Mouse (Mus musculus): Measurements from ENCODE around the gene Prx.

Gene Prx

DNA sequence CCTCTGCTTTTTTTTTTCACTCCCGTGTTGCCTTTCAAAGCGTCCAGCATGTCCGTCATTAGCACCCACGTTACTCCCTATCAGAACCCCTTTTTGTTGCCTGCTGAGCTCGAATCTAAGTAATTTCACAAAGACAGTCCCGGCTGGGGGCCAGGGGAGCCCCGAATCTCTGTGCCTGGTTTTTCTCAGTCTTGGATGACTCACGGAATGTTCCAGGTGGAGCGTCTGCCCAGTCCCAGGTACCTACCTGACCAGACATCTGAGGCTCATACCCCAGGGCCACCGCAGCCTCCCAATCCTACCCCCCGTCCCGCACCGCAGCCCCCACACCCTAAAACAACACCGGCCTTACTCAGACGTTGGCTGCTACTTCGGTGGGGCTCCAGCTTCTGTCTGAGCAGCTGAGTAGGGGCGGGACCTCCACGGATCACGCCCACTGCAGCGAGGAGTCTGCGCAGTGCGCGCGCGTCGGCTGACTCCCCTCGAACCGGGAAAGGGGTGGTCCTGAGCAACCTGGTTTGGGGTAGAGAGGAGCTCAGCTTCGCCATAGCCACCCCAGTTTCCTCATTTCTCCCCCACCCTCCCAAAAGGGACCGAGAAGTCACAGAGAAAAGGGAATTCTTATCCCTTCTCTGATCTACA lies 43.4 kb downstream of the Prx start:
- DNase-seq (ENCODE audit: low read depth, low spot score): peak; percentile 90
- H3K27me3 ChIP-seq (ENCODE audit: control insufficient read depth, insufficient read depth, low read length, poor library complexity, severe bottlenecking): no peaks in the 10 kb centered on the region
- H3K36me3 ChIP-seq (ENCODE audit: control insufficient read depth, insufficient read depth, low read length, poor library complexity, severe bottlenecking): no peaks in the 10 kb centered on the region

DNA sequence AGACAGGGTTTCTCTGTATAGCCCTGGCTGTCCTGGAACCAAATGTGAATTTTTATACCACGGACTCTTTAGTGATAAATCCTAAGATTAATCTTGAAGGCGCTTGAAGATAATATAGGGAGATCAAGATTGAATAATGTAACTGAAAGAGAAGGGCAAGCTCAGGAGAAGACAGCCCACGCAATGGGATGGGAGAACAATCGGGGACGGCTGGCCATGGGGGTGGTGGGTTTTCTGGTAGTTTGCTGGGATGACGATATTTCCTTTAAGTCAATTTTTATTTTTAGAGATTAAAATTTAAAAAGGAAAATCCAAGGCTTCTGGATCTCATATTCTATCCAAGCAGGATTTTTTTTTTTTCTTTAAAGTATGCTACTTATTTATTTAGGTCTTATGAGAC lies 43.9 kb downstream of the Prx start:
- no peak for DNase-seq (ENCODE audit: low read depth, low spot score)
- Histone ChIP-seq H3K36me3 (ENCODE audit: control insufficient read depth, insufficient read depth, low read length, poor library complexity, severe bottlenecking) (no peaks in the 10 kb centered on the region), H3K27me3 (ENCODE audit: control insufficient read depth, insufficient read depth, low read length, poor library complexity, severe bottlenecking) (no peaks in the 10 kb centered on the region)

DNA sequence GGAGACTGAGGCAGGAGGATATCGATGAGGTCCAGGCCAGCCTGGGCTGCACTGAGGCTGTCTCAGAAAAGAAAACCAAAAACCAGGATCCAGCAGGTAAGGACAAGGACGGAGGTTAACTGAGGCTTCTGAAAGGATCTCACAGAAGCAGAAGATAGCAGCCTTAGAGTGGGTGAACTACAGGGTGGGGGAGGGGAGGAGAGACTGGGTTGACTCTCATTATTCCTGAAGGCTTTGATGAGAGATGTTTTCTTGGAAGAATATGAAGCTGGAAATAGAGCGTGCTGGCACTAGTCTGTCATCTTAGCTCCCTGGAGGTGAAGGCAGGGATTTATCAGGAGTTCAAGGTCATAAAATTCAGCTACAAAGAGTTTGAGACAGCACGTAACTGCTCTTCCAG lies 44.7 kb downstream of the Prx start:
- DNase-seq (ENCODE audit: low read depth, low spot score): no peak
- Histone ChIP-seq H3K27me3 (ENCODE audit: control insufficient read depth, insufficient read depth, low read length, poor library complexity, severe bottlenecking) (no peaks in the 10 kb centered on the region), H3K36me3 (ENCODE audit: control insufficient read depth, insufficient read depth, low read length, poor library complexity, severe bottlenecking) (no peaks in the 10 kb centered on the region)

DNA sequence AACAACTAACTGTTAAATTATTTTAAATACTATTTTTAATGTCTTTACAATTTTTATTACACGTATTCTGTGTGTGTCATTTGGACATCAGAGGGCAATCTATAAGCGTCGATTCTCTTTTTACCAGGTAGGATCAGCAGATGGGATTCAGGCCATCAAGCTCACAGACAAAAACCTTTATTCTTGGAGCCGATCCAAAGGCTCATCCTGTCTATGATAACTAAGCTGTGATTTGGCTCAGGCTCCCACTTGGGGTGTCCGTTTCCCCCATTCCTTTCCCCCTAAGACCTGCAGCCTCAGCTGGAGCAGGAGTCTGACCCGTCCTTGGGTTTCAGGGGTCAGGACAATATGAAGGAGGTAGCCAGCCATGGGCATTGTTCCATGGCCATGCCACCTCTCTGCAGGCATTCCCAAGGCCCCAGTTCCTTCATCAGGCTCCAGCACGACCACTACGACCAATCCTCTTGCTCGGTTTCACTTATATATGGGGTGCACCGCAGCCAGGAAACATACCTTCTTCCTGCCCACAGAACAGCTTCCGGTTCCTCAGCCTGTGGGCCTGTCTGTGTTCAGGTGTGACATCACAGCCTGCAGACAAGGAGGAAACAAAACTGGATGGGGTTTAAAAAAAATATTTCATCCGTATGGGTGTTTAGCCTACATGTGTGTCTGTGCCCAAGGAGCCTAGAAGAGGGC lies 45.7 kb downstream of the Prx start:
- no peaks in the 10 kb centered on the region for H3K27me3 ChIP-seq (ENCODE audit: control insufficient read depth, insufficient read depth, low read length, poor library complexity, severe bottlenecking)
- no peaks in the 10 kb centered on the region for H3K36me3 ChIP-seq (ENCODE audit: control insufficient read depth, insufficient read depth, low read length, poor library complexity, severe bottlenecking)
- DNase-seq (ENCODE audit: low read depth, low spot score): peak; percentile 92

DNA sequence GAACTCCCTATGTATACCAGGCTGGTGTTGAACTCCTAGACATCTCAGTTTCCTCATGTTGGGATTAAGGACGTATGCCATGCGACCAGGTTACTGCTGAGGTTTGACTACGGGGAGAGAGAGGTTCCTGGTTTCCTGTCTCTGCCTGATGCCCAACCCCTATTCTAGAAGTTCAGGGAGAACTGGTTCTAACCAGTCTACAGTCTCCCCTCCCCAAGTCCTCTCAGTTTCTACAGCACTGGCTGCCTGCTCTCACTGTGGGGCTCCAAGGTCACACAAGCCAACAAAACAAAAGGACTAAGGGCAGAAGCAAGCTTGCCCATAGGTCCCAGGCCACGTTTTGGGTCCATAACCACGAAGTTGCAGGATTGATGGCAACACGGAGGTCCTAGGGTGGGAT lies 50.5 kb downstream of the Prx start:
- no peaks in the 10 kb centered on the region for H3K36me3 ChIP-seq (ENCODE audit: control insufficient read depth, insufficient read depth, low read length, poor library complexity, severe bottlenecking)
- DNase-seq (ENCODE audit: low read depth, low spot score): no peak

DNA sequence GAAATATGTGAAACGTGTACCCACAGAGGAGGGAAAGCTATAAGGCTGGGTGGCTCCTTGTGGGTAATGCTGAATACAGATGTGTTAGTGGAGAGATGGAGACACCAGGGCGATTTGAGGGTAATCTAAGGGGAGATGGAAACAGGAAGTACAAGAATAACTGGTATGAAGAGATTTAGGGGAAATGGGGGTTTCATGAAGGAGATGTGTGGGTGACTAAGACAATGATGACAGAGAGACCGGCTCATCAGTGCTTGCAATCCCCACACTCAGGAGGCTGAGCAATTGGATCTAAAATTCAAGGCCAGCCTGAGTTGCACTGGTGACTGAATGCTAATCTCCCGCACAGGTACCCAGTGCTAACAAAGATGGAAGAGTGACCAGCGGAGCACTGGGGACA lies 52.9 kb downstream of the Prx start:
- peak; percentile 52 for DNase-seq (ENCODE audit: low read depth, low spot score)
- H3K36me3 ChIP-seq (ENCODE audit: control insufficient read depth, insufficient read depth, low read length, poor library complexity, severe bottlenecking): no peaks in the 10 kb centered on the region
- H3K27me3 ChIP-seq (ENCODE audit: control insufficient read depth, insufficient read depth, low read length, poor library complexity, severe bottlenecking): no peaks in the 10 kb centered on the region

More for the DNA sequence above, 50.5 kb downstream of the Prx start:
- no peaks in the 10 kb centered on the region for H3K27me3 ChIP-seq (ENCODE audit: control insufficient read depth, insufficient read depth, low read length, poor library complexity, severe bottlenecking)

DNA sequence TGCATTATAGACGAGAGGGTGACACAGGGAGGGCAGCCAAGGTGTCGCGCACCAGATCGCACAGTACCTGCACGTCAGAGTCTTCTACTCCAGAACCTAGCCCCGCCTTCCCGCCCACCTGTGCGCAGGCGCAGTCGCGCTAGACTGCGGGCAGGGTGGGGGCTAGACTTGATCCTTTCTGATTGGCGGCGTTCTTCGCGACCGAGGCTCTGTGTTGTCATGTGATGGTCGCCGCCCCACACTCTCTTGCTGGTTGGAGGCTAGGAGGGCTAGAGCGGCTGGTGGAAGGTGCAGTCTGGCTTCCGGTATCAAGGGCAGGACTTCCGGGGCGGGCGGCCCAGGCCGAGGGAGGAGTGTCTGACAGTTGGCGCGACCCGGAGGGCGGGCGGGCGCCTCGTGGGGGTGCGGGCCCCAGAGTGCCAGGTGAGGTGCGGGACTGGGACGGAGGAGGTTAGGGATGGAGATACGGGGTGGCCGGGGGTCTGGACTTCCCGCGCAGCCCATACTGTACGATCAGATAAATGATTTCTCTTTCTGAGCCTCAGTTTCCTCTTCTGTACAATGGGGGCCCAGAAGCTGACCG lies 53.9 kb downstream of the Prx start, which contains the start of the genes Pld3 and 2310022A10Rik:
TSS of gene Pld3 (minus strand) at position 288 of the 583 bp plus-strand sequence.
TSS of gene 2310022A10Rik (plus strand) at position 303 of the 583 bp plus-strand sequence.
- no peaks in the 10 kb centered on the region for H3K27me3 ChIP-seq (ENCODE audit: control insufficient read depth, insufficient read depth, low read length, poor library complexity, severe bottlenecking)
- no peaks in the 10 kb centered on the region for H3K36me3 ChIP-seq (ENCODE audit: control insufficient read depth, insufficient read depth, low read length, poor library complexity, severe bottlenecking)
- DNase-seq (ENCODE audit: low read depth, low spot score): peak; percentile 98

DNA sequence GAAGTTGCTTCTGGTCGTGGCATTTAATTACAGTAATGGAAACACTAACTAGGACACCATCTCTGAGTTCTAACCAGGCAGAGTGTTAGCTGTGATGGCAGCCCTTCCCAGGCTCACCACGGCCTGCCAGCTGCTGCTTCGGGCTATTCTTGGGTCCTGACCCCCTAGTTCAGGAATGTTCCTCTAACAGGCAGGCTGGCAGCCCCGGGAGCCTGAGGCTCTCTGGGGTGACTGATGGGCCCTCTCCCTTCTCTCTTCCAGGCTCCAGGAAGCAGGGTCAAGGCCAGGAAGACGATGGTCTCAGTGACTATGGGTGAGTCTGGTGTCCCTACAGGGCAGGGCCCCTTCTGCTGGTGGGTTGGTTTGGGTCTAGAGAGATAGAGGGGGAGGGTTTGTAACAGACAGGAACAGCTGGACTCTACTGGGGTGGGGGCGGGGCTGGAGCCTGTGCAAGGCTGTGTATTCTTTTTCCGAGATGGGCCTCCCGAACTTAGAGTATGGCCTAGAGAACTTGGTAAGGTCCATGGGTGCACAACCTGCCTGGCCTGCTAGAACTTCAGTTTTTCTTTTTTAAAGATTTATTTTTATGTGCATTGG lies 61.3 kb downstream of the Prx start:
- no peaks in the 10 kb centered on the region for H3K27me3 ChIP-seq (ENCODE audit: control insufficient read depth, insufficient read depth, low read length, poor library complexity, severe bottlenecking)

DNA sequence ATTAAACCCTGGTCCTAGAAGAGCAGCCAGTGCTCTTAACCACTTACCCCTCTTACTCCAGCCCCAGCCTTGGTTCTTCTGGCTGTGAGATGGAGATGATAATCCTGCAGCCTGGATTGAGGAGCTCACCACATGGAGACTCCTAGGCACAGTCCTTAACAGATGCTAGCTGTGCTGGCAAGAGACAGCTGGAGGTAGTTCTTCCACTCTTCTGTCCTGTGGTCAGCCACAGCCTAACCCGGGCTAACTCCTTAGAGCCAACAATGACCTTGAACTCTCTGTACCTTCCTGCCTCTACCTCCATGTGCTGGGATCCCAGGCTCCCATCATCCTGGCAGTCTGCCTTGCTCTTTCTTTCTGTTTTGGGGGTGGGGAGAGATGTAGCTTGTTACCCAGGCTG lies 61.9 kb downstream of the Prx start:
- Histone ChIP-seq H3K27me3 (ENCODE audit: control insufficient read depth, insufficient read depth, low read length, poor library complexity, severe bottlenecking) (no peaks in the 10 kb centered on the region), H3K36me3 (ENCODE audit: control insufficient read depth, insufficient read depth, low read length, poor library complexity, severe bottlenecking) (peaks cover 13% of the 10 kb centered on the region)
- DNase-seq (ENCODE audit: low read depth, low spot score): no peak

More for the DNA sequence above, 61.3 kb downstream of the Prx start:
- no peak for DNase-seq (ENCODE audit: low read depth, low spot score)
- H3K36me3 ChIP-seq (ENCODE audit: control insufficient read depth, insufficient read depth, low read length, poor library complexity, severe bottlenecking): peaks cover 10% of the 10 kb centered on the region

Measured in splenic B cell, adult 2 months (primary cell).